Mouse (Mus musculus) limb, embryonic 14.5 days (tissue): ENCODE measurements around the gene Slc23a2. TPM values are rescaled to one million over a fixed set of nuclear protein-coding genes. Genes with fewer than 3 reads are reported as not detected.

Source experiments
- ATAC-seq: fragments of 200-750 bp; cut with Nextera tagmentation; 2 replicates; pipeline ENCODE4 v1.8.0; 2017; ENCODE audit warnings: low read depth, moderate number of reproducible peaks, moderate TSS enrichment; ENCODE audit not compliant: low FRiP score
- DNase-seq: peaks from one replicate; pipeline ENCODE4 v3.0.0-alpha.2; 2015; ENCODE audit warnings: low spot score
- H3K27ac ChIP-seq: fragments of 300-500 bp; sonication (generic); replicated peaks from 2 replicates; pipeline ENCODE4 v1.5.1; 2014; ENCODE audit warnings: low read depth, mild to moderate bottlenecking, low read length, moderate library complexity, mixed read lengths
- H3K27me3 ChIP-seq: fragments of 300-500 bp; sonication (generic); 2 replicates; pipeline ENCODE4 v1.6.1; 2014; ENCODE audit warnings: low read length, mixed read lengths; ENCODE audit not compliant: control insufficient read depth, insufficient read depth
- H3K36me3 ChIP-seq: fragments of 300-500 bp; sonication (generic); 2 replicates; pipeline ENCODE4 v1.6.1; 2014; ENCODE audit warnings: mild to moderate bottlenecking, low read length, moderate library complexity, mixed read lengths; ENCODE audit not compliant: control insufficient read depth, insufficient read depth
- H3K4me1 ChIP-seq: fragments of 300-500 bp; sonication (generic); 2 replicates; pipeline ENCODE4 v1.6.1; 2014; ENCODE audit warnings: antibody characterized with exemption, low read length, mixed read lengths; ENCODE audit not compliant: control insufficient read depth, insufficient read depth
- H3K4me2 ChIP-seq: fragments of 300-500 bp; sonication (generic); replicated peaks from 2 replicates; pipeline ENCODE4 v1.6.1; 2014; ENCODE audit warnings: low read depth, mild to moderate bottlenecking, low read length, moderate library complexity; ENCODE audit not compliant: severe bottlenecking
- H3K4me3 ChIP-seq: fragments of 300-500 bp; sonication (generic); replicated peaks from 2 replicates; pipeline ENCODE4 v1.5.1; 2014; ENCODE audit warnings: low read length
- H3K9ac ChIP-seq: fragments of 300-500 bp; sonication (generic); 2 replicates; pipeline ENCODE4 v1.6.1; 2014; ENCODE audit warnings: mild to moderate bottlenecking, low read depth, low read length, moderate library complexity; ENCODE audit not compliant: severe bottlenecking
- H3K9me3 ChIP-seq: fragments of 300-500 bp; sonication (generic); 2 replicates; pipeline ENCODE4 v1.6.1; 2016; ENCODE audit warnings: low read length; ENCODE audit not compliant: control insufficient read depth
- POLR2A ChIP-seq: fragments of 200-500 bp; IDR thresholded peaks from 2 replicates; pipeline ENCODE4 v1.8.0; 2012; ENCODE audit warnings: inconsistent platforms, mild to moderate bottlenecking, moderate library complexity, borderline replicate concordance; ENCODE audit not compliant: insufficient read depth, insufficient read length; ENCODE audit errors: extremely low read depth
- WGBS: fragments of 180-500 bp; shearing (Covaris S2); extraction: QIAGEN DNeasy Blood & Tissue Kit; methylation state at CpG from one replicate; pipeline ENCODE4 v1.1.7; 2014; 5-methylcytosine and 5-hydroxymethylcytosine counted together
- polyA plus RNA-seq, 2 experiments: library from polyadenylated mRNA; depleted of rRNA in 1 of 2; stranded (reverse) in 1 of 2; unstranded in 1 of 2; fragments of >200 nt; fragmentation: Nextera tagmentation in 1 of 2; extraction: Ambion mirVana in 1 of 2; gene quantifications; 2 replicates each; pipeline versions ENCODE4 v1.2.1 to v1.2.3; 2012 to 2014

The Slc23a2 gene
- polyA plus RNA-seq, 2 experiments = 15.6 to 17.6 TPM

GRCm38 (mm10) chr2:132126292-132126691 lies 18.6 kb downstream of the Slc23a2 start:
- Histone ChIP-seq H3K27me3 (no peaks in the 10 kb centered on the region), H3K9ac (no peak overlapping the region), H3K4me1 (peaks cover 2% of the 10 kb centered on the region; the same call in 1 of the 2 replicates), H3K27ac (no peak overlapping the region), H3K9me3 (no peaks in the 10 kb centered on the region), H3K4me2 (no peak overlapping the region), H3K4me3 (no peak overlapping the region), H3K36me3 (no peaks in the 10 kb centered on the region)
- WGBS = 97% methylated on average over 1 of the region's 1 CpGs
- no peak for ATAC-seq
- no peak for DNase-seq
- no peak for TF ChIP-seq POLR2A

GRCm38 (mm10) chr2:132123063-132123462 lies 21.8 kb downstream of the Slc23a2 start:
- TF ChIP-seq POLR2A = no peak
- WGBS = 82% methylated on average over 4 of the region's 4 CpGs
- ATAC-seq = no peak

GRCm38 (mm10) chr2:132121050-132121449 lies 23.9 kb downstream of the Slc23a2 start:
- ATAC-seq = no peak
- Histone ChIP-seq H3K9me3 (no peaks in the 10 kb centered on the region), H3K9ac (no peak overlapping the region), H3K27ac (no peak overlapping the region), H3K4me1 (no peaks in the 10 kb centered on the region), H3K36me3 (no peaks in the 10 kb centered on the region), H3K27me3 (no peaks in the 10 kb centered on the region), H3K4me3 (no peak overlapping the region), H3K4me2 (no peak overlapping the region)
- WGBS = 94% methylated on average over 3 of the region's 3 CpGs
- DNase-seq = no peak
- no peak for TF ChIP-seq POLR2A

More at GRCm38 (mm10) chr2:132123063-132123462, 21.8 kb downstream of the Slc23a2 start:
- no peak overlapping the region for H3K4me3 ChIP-seq
- H3K27ac ChIP-seq = no peak overlapping the region
- H3K9ac ChIP-seq = no peak overlapping the region
- H3K4me1 ChIP-seq = no peaks in the 10 kb centered on the region
- H3K36me3 ChIP-seq = no peaks in the 10 kb centered on the region
- H3K4me2 ChIP-seq = no peak overlapping the region
- no peaks in the 10 kb centered on the region for H3K27me3 ChIP-seq
- H3K9me3 ChIP-seq = no peaks in the 10 kb centered on the region
- no peak for DNase-seq

GRCm38 (mm10) chr2:132118646-132119045 lies 26.3 kb downstream of the Slc23a2 start:
- Histone ChIP-seq H3K36me3 (no peaks in the 10 kb centered on the region), H3K27ac (no peak overlapping the region), H3K9me3 (no peaks in the 10 kb centered on the region), H3K4me1 (peaks cover 11% of the 10 kb centered on the region), H3K27me3 (no peaks in the 10 kb centered on the region), H3K4me2 (no peak overlapping the region), H3K4me3 (no peak overlapping the region), H3K9ac (no peak overlapping the region)
- WGBS = 67% methylated on average over 1 of the region's 1 CpGs
- no peak for ATAC-seq
- no peak for TF ChIP-seq POLR2A
- no peak for DNase-seq

- no peak overlapping the region for H3K4me3 ChIP-seq
- DNase-seq (no peak), ATAC-seq (no peak)
- H3K27me3 ChIP-seq = no peaks in the 10 kb centered on the region
- H3K27ac ChIP-seq = no peak overlapping the region
- no peak overlapping the region for H3K9ac ChIP-seq
- 88% methylated on average over 5 of the region's 5 CpGs for whole genome bisulfite sequencing
- H3K9me3 ChIP-seq = no peaks in the 10 kb centered on the region
- no peak for TF ChIP-seq POLR2A
- H3K4me1 ChIP-seq = peaks cover 14% of the 10 kb centered on the region
- no peak overlapping the region for H3K4me2 ChIP-seq
- H3K36me3 ChIP-seq = no peaks in the 10 kb centered on the region
Observed at GRCm38 (mm10) chr2:132115936-132116335, 29.0 kb downstream of the Slc23a2 start.

GRCm38 (mm10) chr2:132115344-132115743 lies 29.6 kb downstream of the Slc23a2 start:
- Histone ChIP-seq H3K9ac (no peak overlapping the region), H3K27ac (no peak overlapping the region), H3K4me3 (no peak overlapping the region), H3K36me3 (no peaks in the 10 kb centered on the region), H3K9me3 (no peaks in the 10 kb centered on the region), H3K4me1 (peaks cover 16% of the 10 kb centered on the region), H3K4me2 (no peak overlapping the region), H3K27me3 (no peaks in the 10 kb centered on the region)
- no peak for TF ChIP-seq POLR2A
- 63% methylated on average over 6 of the region's 6 CpGs for WGBS
- no peak for DNase-seq
- no peak for ATAC-seq
